Mouse (Mus musculus) gastrocnemius, postnatal 10 days (tissue): ENCODE data around the gene Scd4. TPM values are rescaled to one million over a fixed set of nuclear protein-coding genes. Genes with fewer than 3 reads are reported as not detected.

Experiments
- DNase-seq: peaks from one replicate; pipeline ENCODE4 v3.0.0; 2021; ENCODE audit warnings: mixed read lengths
- long read RNA-seq, 2 experiments: library from polyadenylated mRNA; stranded (forward); transcript quantifications; one replicate each; pipeline ENCODE4 v2.0.0; 2021
- total RNA-seq, 2 experiments: library from RNA; stranded (reverse); gene quantifications; 2 replicates each; pipeline ENCODE4 v1.2.3; 2021

Gene Scd4
- total RNA-seq, result under 1 TPM; 0.33 to 0.61 TPM
- long read RNA-seq, experiment 1, result 0 reads
- long read RNA-seq, experiment 2, result 0 reads

GRCm38 (mm10) chr19:44332833-44333623 lies at the start of gene Scd4:
Scd4 (plus strand) TSS chr19:44333092.
- no peak for DNase-seq

GRCm38 (mm10) chr19:44283157-44284024 lies 49.5 kb upstream of the Scd4 start:
- no peak for DNase-seq

GRCm38 (mm10) chr19:44284025-44284695 lies 48.7 kb upstream of the Scd4 start:
- DNase-seq, result peak; percentile 80

- DNase-seq, result no peak
Measured at GRCm38 (mm10) chr19:44284723-44285122, 48.2 kb upstream of the Scd4 start.

- no peak for DNase-seq
Measured at GRCm38 (mm10) chr19:44285554-44285953, 47.3 kb upstream of the Scd4 start.

- DNase-seq, result no peak
Measured at GRCm38 (mm10) chr19:44286109-44286508, 46.8 kb upstream of the Scd4 start.

GRCm38 (mm10) chr19:44287415-44288110 lies 45.3 kb upstream of the Scd4 start:
- DNase-seq, result no peak

- DNase-seq, result no peak
Measured at GRCm38 (mm10) chr19:44292083-44292482, 40.8 kb upstream of the Scd4 start.

GRCm38 (mm10) chr19:44292483-44292882 lies 40.4 kb upstream of the Scd4 start:
- no peak for DNase-seq

- no peak for DNase-seq
Measured at GRCm38 (mm10) chr19:44292941-44293768, 39.7 kb upstream of the Scd4 start, which contains the start of gene Scd2. Scd2 (plus strand) TSS chr19:44293674.

- peak; percentile 74 for DNase-seq
Measured at GRCm38 (mm10) chr19:44293769-44294551, 38.9 kb upstream of the Scd4 start.

- DNase-seq, result peak; percentile 88
Measured at GRCm38 (mm10) chr19:44294588-44295041, 38.3 kb upstream of the Scd4 start.

- DNase-seq, result peak; percentile 19
Measured at GRCm38 (mm10) chr19:44295251-44295650, 37.6 kb upstream of the Scd4 start.

- DNase-seq, result peak; percentile 89
Measured at GRCm38 (mm10) chr19:44295741-44296140, 37.2 kb upstream of the Scd4 start.

- DNase-seq, result no peak
Measured at GRCm38 (mm10) chr19:44296186-44296585, 36.7 kb upstream of the Scd4 start.

- no peak for DNase-seq
Measured at GRCm38 (mm10) chr19:44297068-44297760, 35.7 kb upstream of the Scd4 start.

- DNase-seq, result no peak
Measured at GRCm38 (mm10) chr19:44297862-44298261, 35.0 kb upstream of the Scd4 start.

- no peak for DNase-seq
Measured at GRCm38 (mm10) chr19:44299078-44299477, 33.8 kb upstream of the Scd4 start.

GRCm38 (mm10) chr19:44299902-44300301 lies 33.0 kb upstream of the Scd4 start:
- DNase-seq, result no peak
